Mouse (Mus musculus) MN1 (cell line): Measurements from ENCODE around the gene Spata21.
A peak's percentile ranks its signal among the peaks of the same experiment; 100 is the strongest.
"Not testable (repeated sequence)": the region's sequence is repeated elsewhere in the genome, so short reads cannot be mapped to it uniquely, and the experiment has no call there.

Experiments
- DNase-seq: peaks from one replicate; pipeline ENCODE4 v3.0.0-alpha.2; 2016; ENCODE audit warnings: low spot score

Gene Spata21

DNA sequence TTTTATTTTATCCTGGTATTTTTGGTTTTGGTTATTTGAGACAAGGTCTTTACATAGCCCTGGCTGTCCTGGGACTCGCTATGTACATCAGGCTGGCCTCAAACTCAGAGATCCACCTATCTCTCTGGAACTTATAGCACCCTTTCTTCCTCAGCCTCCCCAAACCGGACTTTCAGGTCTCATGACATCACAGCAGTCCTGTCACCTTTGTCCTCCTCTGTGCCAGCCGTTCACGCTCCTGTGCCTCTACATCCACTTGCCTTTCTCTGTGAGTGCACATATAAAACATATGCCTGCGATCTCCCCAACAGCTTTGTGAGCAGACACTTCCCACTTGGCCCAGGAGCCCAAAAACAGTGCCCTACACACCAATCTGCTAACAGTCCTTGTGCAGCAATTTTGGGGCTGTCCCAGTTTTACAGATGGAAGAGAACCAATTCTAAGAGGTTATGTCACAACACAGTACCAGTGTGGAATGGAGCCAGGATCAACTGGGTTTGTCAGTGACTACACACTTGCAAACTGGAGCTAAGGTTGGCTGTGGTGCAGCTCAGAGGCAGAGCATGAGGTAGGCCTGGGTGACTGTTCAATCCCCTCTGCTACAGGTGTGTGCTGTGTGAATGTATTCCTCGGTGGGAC lies 42.7 kb downstream of the Spata21 start:
- DNase-seq = no peak

DNA sequence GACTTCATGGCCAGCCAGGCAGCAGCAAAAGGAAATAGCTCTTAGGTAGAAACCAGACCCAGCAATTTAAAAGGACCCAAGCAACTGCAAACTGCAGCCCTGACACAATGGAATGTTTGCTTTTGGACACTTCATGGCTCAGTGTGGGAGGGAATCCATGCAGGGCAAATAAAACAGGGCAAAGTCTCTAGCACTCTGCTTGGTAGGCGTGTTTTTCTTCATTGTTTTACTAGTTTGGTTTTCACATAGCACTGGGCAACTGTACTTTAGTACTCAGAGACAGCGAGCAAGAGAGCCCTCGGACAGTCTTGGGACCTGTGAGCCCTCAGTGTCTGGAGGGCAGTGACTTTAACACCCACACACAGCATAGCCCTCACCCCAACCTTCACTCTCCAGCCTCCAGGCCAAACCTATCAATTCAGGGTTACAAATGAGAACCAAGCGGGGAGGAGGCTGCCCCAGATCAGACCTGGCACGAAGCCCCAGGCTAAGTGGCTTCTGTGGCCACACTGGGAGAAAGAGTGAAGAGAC lies 43.5 kb downstream of the Spata21 start:
- no peak for DNase-seq

DNA sequence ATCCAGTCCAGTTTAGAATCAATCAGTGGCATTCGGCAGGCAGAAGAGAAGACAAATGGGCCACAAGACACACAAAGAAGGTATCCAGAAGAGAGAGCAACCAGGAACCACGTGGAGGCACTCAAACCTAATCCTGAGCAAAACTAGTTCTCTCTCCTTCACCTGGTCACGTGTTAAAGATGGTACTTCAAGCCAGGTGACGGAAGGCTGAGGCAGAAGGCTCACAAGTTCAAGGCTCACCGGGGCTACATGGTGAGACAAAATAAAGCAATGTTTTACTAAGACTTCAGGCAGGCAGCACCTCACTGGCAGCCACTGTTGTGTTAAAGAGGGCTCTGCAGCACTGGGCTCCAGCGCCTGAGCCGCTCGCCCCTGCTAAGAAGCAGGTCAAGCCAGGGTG lies 44.1 kb downstream of the Spata21 start:
- no peak for DNase-seq

DNA sequence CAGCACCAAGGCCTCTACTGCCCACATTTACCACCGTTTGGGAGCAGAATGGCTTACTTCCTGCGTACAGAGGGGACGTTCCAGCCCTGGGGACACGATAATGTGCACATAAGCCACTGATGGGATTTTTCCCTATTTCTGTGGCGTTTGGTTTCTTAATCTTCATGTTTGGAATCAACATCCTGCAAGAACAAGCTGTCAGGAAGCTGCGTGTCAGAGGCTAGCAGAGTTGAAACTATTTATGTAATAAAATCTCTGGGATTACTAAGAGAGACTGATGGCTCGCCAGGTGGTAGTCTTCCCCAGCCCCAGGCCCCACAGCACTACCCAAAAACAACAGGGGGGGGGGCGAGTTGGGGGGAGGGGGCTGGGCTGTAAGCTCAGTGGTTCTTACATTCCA lies 45.1 kb downstream of the Spata21 start:
- DNase-seq = no peak

DNA sequence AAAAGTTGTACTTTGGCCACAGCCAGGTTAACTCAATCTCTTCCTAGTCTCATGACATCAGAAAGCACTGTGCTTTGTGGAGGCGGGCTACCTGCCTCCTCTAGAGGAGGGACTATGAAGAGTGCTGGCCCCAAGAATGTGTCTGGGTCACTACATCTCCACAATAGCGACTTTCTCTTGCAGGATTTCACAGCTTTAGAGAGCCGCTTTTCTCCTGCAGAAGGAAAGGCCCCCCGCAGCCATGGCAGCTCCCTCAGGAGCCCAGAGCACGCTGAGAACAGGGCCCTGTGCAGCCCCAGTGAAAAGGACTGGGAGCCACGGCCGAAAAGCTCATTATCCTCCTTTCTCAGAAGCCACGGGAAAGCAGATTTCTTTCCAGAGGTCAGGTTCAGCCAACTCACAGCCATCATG lies 45.9 kb downstream of the Spata21 start:
- no peak for DNase-seq

DNA sequence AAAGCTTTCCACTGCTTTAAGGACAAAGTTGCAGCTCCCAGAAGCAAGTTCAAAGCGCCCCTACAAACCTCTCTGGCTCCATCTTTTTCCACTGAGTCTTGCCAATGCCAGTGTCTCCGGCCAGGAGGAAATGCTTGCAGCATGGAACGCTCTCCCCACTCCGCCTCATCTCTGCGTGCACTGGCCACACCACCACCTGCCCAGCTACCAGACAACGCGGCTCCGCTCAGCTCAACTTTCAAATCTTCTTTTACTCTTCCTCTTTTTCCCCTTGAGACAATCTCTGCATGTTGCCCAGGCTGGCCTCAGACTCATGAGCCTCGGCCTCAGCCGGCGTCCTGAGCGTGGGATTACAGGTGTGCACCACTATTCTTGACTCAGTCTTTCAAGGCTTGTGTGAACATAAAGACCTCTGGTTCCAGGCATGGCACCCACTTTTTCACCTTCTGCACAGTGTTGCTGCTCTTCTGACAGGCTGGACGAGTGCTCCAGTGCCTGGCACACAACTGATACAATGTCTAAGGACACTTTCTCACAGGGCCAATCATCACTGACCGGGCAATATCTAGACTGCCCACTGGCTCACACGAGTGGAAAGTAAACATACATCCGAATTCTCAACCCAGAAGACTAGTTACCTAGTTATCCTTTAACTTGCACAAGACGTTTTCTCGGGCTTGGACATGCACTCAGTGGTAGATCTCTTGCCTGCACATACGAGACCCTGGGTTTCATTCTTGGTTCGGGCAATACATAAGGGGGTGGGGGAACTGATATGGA lies 46.8 kb downstream of the Spata21 start:
- no peak for DNase-seq

DNA sequence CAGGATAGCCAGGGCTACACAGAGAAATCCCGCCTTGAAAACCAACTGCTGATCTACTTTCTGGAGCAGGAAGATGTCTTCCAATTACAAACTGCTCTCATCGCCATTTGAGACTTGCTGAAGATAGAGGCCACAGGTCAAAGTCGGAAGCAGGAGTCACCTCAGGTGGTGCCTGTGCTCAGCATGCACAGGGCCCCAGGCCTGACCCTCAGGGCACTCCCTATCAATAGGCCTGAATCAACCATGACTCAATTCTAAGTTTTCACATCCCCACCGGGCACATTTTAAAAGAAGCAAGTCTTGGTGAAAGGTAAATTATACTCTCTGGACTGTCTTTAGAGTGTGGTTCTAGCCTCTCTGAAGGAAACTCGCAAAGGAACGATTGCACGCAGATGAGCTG lies 48.0 kb downstream of the Spata21 start:
- no peak for DNase-seq

DNA sequence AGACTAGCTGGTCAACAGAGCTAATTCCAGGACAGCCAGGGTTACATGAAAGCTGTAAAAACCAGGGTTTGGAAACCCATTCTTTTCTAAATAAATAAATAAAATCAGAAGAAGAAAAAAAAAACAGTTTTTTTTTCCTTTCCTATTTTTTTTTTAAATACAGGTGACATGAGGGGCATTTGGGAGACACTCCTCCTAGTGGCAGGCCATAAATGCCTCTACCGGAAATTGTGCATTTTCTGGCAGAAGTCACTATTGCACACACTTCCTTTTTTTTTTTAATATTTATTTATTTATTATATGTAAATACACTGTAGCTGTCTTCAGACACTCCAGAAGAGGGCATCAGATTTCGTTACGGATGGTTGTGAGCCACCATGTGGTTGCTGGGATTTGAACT lies 49.6 kb downstream of the Spata21 start:
- not testable (repeated sequence) for DNase-seq

DNA sequence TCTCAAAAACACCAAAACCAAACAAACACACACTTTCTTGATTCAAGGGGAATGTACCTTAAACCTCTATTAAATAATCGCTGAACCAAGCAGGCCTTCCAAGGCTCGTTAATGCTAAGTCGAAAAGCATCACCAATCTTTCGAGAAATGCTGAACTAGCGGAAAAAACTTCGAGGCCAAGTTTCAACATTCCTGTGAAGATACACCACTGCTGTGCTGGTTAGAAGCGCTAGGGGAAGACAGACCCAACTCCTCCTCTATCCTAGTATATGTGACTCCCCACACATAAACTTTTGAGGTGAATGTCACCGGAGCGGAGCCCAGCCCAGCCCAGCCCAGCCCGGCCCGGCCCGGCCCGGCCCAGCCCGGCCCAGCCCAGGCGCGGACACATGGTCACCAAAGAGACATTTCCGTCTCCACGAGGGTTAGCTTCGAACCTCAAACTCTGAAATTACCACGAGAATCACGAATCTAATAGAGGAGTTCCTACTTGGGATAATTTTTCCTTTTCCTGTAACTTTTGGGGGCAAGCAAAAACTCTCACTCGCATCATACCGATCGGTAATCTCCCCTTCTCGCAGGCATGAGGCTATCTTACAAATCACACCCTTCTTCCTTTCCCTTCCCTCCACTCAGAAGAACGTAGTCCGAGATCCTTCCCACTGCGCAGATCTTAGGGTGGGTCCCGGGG lies 50.4 kb downstream of the Spata21 start:
- peak; percentile 64 for DNase-seq

DNA sequence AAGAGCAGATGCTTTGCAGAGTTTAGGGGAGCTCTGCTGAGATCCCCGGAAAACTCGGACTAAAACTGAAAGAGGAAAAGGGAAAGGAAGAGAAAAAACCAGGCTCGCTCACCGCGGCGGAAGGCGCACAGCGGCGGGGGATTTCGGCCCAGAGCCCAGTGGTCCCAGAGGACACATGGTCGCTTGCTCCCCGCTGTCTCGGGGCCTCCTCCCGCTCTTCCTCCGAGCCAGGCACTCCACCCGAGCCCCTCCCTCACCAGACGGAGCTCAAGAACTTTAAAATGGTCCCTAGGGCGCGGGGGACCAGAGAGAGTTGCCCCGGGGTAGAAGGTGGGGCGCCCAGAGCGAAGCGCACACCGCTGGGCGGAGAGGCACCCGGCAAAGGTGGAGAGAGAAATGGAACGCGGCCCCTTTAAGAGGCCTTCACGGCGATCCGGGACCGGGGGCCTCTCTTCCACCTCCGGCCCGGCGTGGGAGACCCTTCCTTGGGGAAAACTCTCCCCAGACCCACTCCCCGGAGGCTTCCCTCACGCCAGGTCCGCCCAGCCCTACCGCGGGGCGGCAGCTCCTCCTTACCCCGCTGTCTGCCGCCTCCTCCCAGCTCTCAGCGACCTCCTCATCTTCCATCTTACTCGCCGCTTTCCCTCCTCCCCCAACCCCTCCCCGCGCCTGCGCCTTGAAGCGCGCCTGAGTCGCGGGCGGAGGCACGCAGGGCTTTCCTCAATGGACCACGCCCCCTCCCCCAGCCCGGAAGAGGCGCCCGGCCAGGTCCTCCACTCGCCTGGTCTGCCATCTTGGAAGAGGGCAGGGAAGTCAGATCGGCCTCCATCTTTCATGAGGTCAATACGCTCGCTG lies 51.2 kb downstream of the Spata21 start, which contains the start of gene Szrd1:
TSS of gene Szrd1 (minus strand) at position 660 of the 855 bp plus-strand sequence.
- peak; percentile 100 for DNase-seq

DNA sequence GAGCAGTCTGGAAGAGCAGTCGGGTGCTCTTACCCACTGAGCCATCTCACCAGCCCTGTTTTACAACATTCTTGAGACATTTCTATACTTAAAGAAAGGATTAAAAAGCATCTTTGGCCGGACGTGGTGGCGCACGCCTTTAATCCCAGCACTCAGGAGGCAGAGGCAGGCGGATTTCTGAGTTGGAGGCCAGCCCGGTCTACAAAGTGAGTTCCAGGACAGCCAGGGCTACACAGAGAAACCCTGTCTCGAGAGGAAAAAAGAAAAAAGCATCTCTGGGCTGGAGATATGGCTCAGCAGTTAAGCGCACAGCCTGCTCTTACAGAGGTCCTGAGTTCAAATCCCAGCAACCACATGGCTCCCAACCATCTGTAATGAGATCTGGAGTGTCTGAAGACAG lies 52.2 kb downstream of the Spata21 start:
- DNase-seq = not testable (repeated sequence)

DNA sequence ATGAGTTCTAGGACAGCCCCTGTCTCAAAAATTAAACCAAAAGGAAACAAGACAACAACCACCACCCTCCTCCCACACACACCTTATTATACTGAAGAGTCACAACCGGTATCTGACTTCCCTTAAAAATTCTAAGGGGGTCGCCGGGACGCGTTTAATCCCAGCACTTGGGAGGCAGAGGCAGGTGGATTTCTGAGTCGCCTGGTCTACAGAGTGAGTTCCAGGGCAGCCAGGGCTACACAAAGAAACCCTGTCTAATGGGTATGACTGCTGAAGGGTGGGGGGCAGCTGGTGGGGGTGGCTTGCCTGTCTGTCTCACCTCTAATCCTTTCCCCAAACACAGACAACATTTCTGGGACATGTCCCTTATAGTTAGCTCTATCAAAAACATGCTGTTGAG lies 52.8 kb downstream of the Spata21 start:
- DNase-seq = no peak

DNA sequence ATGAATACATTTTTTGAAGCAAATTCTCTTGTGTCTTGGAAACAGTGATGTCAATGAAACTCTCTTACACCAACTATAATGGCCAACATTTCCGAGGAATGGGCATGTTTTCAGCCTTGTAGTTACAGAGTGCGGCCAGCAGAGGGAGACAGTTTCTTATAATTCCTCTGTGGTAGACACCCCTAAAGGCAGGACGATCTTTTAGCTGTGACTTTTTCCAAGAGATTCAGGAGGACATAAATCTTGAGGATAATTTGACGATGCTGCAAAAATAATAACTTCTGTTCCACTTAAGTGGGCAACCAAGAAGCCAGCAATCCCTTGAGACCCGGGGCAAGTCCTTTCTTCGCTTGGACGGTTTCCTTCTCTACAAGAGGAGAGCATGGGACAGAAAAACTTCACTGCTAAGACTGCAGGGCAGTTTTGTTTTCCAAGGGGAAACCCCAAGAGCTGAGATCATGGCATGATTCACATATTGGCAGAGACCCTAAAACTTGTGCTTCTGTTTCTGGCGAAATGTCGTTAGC lies 54.2 kb downstream of the Spata21 start:
- peak; percentile 90 for DNase-seq

DNA sequence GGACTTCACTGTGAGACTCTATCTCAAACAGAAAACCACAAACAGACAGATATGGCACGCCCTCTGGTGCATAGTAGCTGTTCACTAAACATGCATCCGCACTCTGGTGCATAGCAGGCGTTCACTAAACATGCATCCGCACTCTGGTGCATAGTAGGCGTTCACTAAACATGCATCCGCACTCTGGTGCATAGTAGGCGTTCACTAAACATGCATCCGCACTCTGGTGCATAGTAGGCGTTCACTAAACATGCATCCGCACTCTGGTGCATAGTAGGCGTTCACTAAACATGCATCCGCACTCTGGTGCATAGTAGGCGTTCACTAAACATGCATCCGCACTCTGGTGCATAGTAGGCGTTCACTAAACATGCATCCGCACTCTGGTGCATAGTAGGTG lies 57.0 kb downstream of the Spata21 start:
- DNase-seq = not testable (repeated sequence)

DNA sequence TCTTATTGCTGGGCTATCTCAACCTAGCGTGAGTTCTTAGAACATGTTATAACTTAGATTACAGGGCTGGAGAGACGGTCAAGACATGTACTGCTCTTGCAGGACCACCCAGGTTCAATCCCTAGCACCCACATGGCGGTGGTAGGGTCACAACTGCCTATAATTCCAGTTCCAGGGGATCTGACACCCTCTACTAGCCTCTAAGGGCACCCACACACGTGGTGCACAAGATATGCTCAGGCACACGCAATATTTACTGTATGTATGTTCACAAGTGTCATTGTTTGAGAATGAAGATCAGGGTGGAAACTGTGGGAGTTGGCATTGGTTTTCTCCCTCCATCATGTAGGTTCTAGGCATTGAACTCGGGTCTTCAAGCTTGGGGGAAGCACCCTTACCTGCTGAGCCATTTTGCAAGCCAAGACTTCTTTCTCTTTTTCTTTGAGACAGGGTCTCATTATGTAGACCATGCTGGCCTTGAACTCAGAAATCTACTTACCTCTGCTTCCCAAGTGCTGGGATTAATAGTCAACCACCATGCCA lies 58.4 kb downstream of the Spata21 start:
- no peak for DNase-seq

DNA sequence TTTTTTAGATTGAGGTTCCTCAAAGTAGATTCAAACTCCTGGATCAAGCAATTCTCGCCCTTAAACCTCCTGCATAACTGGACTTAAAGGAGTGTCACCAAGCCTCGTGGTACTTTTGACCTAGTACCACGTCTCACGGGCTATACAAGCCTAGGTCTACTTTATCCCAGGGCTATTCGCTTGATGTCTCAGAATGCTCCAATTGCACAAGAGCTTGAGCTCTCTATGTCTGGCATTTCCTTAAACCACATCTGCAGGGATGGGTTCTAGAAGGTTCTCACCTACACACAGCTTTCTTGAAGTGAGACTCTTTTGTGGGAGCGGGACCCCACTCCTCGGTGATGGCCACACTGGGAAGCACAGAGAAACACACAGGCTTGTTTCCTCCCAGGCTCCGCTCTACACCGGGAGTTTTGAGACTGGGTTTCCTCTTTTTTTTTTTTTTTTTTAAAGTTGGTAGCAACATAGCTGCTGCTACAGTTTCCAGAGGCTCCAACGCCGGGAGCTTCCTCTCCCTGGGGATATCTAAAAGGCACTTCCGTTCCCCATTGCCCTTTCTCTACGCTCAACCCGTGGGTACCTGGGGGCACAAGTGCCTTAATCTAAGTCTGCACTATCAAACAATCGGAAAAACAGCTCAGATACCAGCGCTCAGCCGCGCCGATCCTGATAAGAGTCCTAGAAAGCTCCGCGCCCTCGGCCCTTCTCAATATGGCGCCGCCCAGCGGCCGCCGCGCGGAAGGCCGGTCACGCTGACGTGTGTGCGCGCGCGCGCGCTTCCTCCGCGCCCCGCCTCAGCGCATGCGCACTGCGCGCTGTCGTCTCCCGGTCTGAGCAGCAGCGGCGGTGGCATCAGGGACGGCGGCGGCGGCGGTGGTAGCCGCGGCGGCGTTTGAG lies 59.2 kb downstream of the Spata21 start, which contains the start of gene Fbxo42:
TSS of gene Fbxo42 (plus strand) at position 802 of the 897 bp plus-strand sequence.
- peak; percentile 99 for DNase-seq

DNA sequence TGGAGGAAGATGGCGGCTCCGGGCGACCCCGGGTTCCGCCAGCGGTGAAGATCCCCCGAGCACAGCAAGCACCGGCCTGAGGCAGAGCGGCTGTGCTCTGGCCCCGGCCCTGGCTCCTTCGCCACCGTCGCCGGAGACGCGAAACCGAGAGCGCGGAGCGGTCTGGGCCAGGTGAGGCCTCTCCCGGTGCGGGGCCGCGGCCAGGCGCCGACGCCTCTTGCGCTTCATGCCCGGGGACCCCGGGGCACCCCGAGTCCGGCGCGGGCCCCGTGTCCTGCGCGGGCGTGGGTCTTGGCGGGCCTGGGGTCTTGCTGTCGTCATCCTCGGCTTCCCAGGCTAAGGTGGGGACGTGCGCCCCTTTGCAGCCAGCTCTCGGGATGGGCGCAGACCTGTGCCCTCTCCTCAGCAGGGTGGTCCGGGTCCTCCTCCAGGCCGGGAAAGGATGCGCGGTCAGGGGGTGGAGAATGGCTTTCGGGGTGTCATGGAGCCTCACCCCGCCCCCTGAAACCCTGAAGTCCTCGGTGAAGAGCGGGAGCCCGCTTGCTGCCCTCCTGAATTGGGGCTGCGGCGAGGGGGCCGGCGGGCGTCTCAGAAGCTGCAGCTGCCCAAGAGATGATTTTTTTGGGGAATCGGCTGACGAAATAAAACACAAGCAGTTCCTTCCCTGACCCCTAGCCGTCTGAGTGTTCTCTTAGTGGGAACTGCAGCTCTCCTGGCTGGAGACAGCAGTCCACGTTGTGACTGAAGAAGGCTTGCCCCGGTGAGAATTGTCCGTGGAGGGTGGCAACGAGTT lies 60.1 kb downstream of the Spata21 start:
- DNase-seq = peak; percentile 87

DNA sequence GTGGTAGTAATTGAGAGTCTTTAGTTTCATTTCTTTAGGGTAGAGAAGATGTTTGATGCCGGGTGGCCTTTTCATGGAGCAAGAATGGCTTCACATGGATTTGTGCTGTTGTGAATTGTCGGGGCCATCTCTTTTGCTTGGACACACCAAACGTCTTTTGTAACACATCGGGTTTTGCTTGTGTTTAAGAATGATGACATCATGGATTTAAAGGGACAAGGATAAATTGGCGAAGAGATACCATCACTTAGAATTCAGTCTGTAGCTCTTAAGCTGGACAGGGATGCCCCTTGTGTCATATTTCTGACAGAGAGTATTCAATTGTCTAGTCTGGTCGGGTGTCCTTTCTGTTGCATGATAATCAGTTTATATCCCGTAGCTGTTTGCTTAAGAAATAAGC lies 61.0 kb downstream of the Spata21 start:
- DNase-seq = peak; percentile 58

DNA sequence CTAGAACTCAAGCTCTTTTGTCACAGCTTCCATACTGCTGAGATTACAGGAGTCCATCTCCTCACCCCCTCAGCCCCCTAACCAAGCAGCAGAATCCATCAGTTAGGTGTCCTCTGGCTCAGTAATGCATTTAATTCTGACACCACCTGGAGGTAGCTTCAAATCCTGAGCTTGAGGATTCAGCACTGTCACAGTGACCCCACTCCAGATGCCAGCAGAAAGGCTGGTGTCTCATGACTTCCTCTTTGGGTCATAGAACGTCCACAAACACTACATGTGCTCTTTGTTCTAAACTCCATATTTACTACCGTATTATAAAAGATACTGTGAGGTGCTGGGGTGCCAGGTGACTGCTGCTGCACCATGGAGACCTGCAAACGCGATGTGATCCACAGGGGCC lies 69.4 kb downstream of the Spata21 start:
- DNase-seq = no peak
